Mouse (Mus musculus): ENCODE data around the gene Ppm1h. TPM values are rescaled to one million over a fixed set of nuclear protein-coding genes. Genes with fewer than 3 reads are reported as not detected.
"Not testable (repeated sequence)": the region's sequence is repeated elsewhere in the genome, so short reads cannot be mapped to it uniquely, and the experiment has no call there.

Gene Ppm1h
- polyA plus RNA-seq, 1 experiment, result 0.13 TPM

DNA sequence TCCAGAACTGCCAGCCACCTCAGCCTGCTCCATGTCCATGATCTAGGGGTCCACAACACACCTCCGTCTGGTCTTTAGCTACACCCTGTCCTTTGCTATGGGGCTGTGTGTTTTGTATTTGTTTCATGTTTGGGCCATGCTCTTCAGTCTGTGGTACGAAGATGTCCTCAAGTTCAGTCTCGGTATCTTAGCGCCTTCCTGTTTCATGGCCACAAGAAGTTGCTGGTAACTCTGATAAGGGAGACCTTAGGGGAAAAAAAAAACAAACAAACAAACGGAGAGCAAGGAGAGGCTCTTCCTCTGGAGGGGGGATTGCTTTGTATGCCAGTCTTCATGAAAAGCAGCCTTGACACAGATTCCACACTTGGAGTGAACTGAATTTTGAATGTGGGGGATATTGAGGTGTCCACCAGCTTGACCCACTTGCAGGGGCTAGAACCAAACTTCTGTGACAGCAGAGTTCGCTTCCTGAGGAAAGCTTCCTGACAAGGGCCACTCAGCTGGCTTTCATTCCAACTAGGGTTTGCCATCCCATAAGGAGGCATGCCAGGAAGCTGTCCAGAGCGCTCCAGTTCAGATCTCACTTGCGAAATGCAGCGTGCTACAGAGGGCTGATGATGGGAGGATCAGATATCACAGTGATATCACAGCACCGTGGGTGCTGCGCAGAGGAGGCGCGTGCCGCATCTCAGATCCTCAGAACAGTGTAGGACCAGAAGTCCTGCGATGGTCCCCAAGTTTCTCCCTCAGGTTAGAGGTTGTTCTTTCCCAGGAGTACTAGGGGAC, 254.7 kb downstream of the Ppm1h start:
- H3K27me3 ChIP-seq (ENCODE audit: control insufficient read depth, insufficient read depth, insufficient read length), result no peaks in the 10 kb centered on the region

DNA sequence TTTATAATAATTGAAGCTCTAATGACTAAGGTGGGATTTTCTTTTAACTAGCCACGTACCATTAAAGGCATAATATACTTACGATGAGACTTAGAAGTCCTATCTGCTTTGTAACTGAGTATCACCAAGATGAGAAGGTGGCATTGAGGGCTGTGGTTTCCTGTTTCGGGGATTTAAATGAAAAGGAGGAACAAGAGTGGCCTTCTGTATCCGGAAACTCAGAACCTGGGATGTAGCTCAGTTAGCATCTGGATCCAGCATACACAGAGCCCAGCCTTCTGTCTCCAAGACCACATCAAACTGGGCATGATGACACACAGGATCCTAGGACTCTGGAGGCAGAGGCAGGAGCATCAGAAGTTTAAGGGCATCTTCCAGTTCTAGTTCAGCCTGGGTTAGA, 256.8 kb downstream of the Ppm1h start:
- H3K79me2 ChIP-seq (ENCODE audit: control insufficient read depth, insufficient read depth); H3ac ChIP-seq (ENCODE audit: control insufficient read depth, insufficient read length); H3K4me3 ChIP-seq; H3K27me3 ChIP-seq (ENCODE audit: control insufficient read depth, insufficient read depth, insufficient read length); H3K36me3 ChIP-seq (ENCODE audit: control insufficient read depth, insufficient read depth); H3K4me2 ChIP-seq (ENCODE audit: low read depth): not testable (repeated sequence)

More for the DNA sequence above, 254.7 kb downstream of the Ppm1h start:
- TF ChIP-seq MAX (IDR thresholded peaks at IDR 0.05; ENCODE audit: low read depth), result no peak
- no peak for TF ChIP-seq E2F4 (IDR thresholded peaks at IDR 0.05; ENCODE audit: insufficient read depth)
- TF ChIP-seq REST (IDR thresholded peaks at IDR 0.05; ENCODE audit: insufficient read depth, insufficient read length), result no peak
- TF ChIP-seq CEBPB (IDR thresholded peaks at IDR 0.05; ENCODE audit: insufficient read depth, poor library complexity, severe bottlenecking), result no peak
- TF ChIP-seq MYOG (IDR thresholded peaks at IDR 0.05; ENCODE audit: control insufficient read depth in 1 of 3, insufficient read depth in 1 of 3, insufficient read length in 2 of 3, low read depth in 2 of 3), result no peak
- TF ChIP-seq USF1 (IDR thresholded peaks at IDR 0.05; ENCODE audit: low read depth), result no peak
- TF ChIP-seq POLR2AphosphoS2 (IDR thresholded peaks at IDR 0.05; ENCODE audit: insufficient read length, low read depth), result no peak
- no peak for TF ChIP-seq TCF3 (IDR thresholded peaks at IDR 0.05; ENCODE audit: insufficient read length, low read depth)
- no peak for TF ChIP-seq MYOD1 (IDR thresholded peaks at IDR 0.05; ENCODE audit: control insufficient read depth in 1 of 3, insufficient read length in 2 of 3, low read depth in 2 of 3)
- Histone ChIP-seq H3K4me3 (no peak overlapping the region), H3ac (ENCODE audit: control insufficient read depth, insufficient read length) (no peak overlapping the region), H3K79me2 (ENCODE audit: control insufficient read depth, insufficient read depth) (no peaks in the 10 kb centered on the region), H3K36me3 (ENCODE audit: control insufficient read depth, insufficient read depth) (no peaks in the 10 kb centered on the region), H3K4me2 (ENCODE audit: low read depth) (no peak overlapping the region)

DNA sequence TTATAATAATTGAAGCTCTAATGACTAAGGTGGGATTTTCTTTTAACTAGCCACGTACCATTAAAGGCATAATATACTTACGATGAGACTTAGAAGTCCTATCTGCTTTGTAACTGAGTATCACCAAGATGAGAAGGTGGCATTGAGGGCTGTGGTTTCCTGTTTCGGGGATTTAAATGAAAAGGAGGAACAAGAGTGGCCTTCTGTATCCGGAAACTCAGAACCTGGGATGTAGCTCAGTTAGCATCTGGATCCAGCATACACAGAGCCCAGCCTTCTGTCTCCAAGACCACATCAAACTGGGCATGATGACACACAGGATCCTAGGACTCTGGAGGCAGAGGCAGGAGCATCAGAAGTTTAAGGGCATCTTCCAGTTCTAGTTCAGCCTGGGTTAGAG, 258.8 kb downstream of the Ppm1h start:
- not testable (repeated sequence) for H3ac ChIP-seq (ENCODE audit: control insufficient read depth, insufficient read length); H3K79me2 ChIP-seq (ENCODE audit: control insufficient read depth, insufficient read depth); H3K4me2 ChIP-seq (ENCODE audit: low read depth); H3K4me3 ChIP-seq; H3K27me3 ChIP-seq (ENCODE audit: control insufficient read depth, insufficient read depth, insufficient read length); H3K36me3 ChIP-seq (ENCODE audit: control insufficient read depth, insufficient read depth)

DNA sequence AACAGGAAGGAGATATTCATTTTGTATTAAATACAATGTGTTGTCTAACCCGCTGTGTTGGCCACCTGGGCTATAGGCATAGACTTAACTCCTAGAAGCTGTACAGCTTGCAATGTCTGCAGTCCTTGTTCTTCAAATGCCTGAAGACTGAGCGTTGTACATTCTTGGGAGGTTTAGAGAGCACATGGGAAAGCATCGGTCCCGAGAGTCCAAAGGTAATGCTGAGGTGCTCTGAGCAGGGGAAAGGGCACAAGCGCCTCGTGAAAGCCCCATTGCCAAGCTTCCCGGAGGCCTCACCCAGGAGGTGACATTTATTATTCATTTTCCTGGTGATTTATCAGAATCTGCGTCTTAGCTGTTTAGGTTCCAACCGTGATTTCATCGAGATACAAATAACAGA, 261.0 kb downstream of the Ppm1h start:
- H3K36me3 ChIP-seq (ENCODE audit: control insufficient read depth, insufficient read depth), result no peaks in the 10 kb centered on the region
- H3K4me3 ChIP-seq, result no peak overlapping the region
- no peak for TF ChIP-seq REST (IDR thresholded peaks at IDR 0.05; ENCODE audit: insufficient read depth, insufficient read length)
- no peak for TF ChIP-seq MYOG (IDR thresholded peaks at IDR 0.05; ENCODE audit: control insufficient read depth in 1 of 3, insufficient read depth in 1 of 3, insufficient read length in 2 of 3, low read depth in 2 of 3)
- TF ChIP-seq MYOD1 (IDR thresholded peaks at IDR 0.05; ENCODE audit: control insufficient read depth in 1 of 3, insufficient read length in 2 of 3, low read depth in 2 of 3), result no peak
- no peak for TF ChIP-seq E2F4 (IDR thresholded peaks at IDR 0.05; ENCODE audit: insufficient read depth)
- no peaks in the 10 kb centered on the region for H3K27me3 ChIP-seq (ENCODE audit: control insufficient read depth, insufficient read depth, insufficient read length)
- H3ac ChIP-seq (ENCODE audit: control insufficient read depth, insufficient read length), result no peak overlapping the region
- no peaks in the 10 kb centered on the region for H3K79me2 ChIP-seq (ENCODE audit: control insufficient read depth, insufficient read depth)
- H3K4me2 ChIP-seq (ENCODE audit: low read depth), result no peak overlapping the region

DNA sequence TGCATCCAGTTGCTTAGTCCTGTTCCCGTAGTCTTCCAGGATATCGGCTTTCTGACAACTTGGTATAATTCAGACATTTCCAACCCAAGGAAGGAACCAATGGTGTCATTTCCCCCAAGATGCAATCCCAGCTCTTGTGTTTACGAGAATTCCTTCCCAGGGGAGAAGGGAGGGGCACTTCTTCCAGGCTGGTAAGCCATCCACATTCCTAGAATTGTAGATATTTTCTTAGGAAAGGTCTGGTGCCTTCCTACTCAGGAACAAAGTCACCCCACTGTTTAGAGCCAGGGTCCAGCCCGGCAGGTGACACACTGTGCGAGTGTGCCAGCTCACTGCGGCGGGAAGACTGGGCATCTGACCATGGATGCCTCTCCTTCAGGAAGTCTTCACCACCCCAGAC, 264.2 kb downstream of the Ppm1h start:
- no peak for TF ChIP-seq E2F4 (IDR thresholded peaks at IDR 0.05; ENCODE audit: insufficient read depth)
- no peak for TF ChIP-seq POLR2A (IDR thresholded peaks at IDR 0.05; ENCODE audit: insufficient read length, low read depth)
- TF ChIP-seq MYOD1 (IDR thresholded peaks at IDR 0.05; ENCODE audit: control insufficient read depth in 1 of 3, insufficient read length in 2 of 3, low read depth in 2 of 3), result no peak
- no peak for TF ChIP-seq POLR2AphosphoS2 (IDR thresholded peaks at IDR 0.05; ENCODE audit: insufficient read length, low read depth)
- TF ChIP-seq REST (IDR thresholded peaks at IDR 0.05; ENCODE audit: insufficient read depth, insufficient read length), result no peak

DNA sequence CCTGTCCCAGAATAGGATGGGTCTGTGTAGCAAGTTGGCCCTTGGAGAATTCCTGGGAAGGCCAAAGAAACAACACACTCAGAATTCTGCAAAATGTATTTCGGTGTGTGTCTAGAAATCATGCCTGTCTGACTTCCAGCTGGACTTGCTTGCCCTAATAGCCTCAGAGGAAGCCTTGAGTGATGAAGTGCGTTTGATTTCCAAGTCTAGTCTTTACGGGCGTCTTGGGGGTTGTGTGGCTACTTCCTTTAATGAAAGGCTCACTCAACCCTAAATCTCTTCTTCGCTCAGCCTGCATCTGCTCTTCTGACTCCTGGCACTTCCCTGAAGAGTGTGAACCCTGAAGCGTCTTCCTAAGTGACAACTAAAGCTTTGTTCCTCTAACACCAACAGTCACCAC, 265.3 kb downstream of the Ppm1h start:
- Histone ChIP-seq H3K4me3 (no peak overlapping the region), H3K27me3 (ENCODE audit: control insufficient read depth, insufficient read depth, insufficient read length) (no peaks in the 10 kb centered on the region), H3K79me2 (ENCODE audit: control insufficient read depth, insufficient read depth) (no peaks in the 10 kb centered on the region), H3K36me3 (ENCODE audit: control insufficient read depth, insufficient read depth) (no peaks in the 10 kb centered on the region), H3K4me2 (ENCODE audit: low read depth) (no peak overlapping the region), H3ac (ENCODE audit: control insufficient read depth, insufficient read length) (no peak overlapping the region)
- no peak for TF ChIP-seq E2F4 (IDR thresholded peaks at IDR 0.05; ENCODE audit: insufficient read depth)
- no peak for TF ChIP-seq REST (IDR thresholded peaks at IDR 0.05; ENCODE audit: insufficient read depth, insufficient read length)
- TF ChIP-seq MAX (IDR thresholded peaks at IDR 0.05; ENCODE audit: low read depth), result no peak
- no peak for TF ChIP-seq USF1 (IDR thresholded peaks at IDR 0.05; ENCODE audit: low read depth)
- TF ChIP-seq MYOG (IDR thresholded peaks at IDR 0.05; ENCODE audit: control insufficient read depth in 1 of 3, insufficient read depth in 1 of 3, insufficient read length in 2 of 3, low read depth in 2 of 3), result no peak
- TF ChIP-seq MYOD1 (IDR thresholded peaks at IDR 0.05; ENCODE audit: control insufficient read depth in 1 of 3, insufficient read length in 2 of 3, low read depth in 2 of 3), result no peak
- no peak for TF ChIP-seq TCF3 (IDR thresholded peaks at IDR 0.05; ENCODE audit: insufficient read length, low read depth)
- no peak for TF ChIP-seq POLR2AphosphoS2 (IDR thresholded peaks at IDR 0.05; ENCODE audit: insufficient read length, low read depth)
- no peak for TF ChIP-seq CEBPB (IDR thresholded peaks at IDR 0.05; ENCODE audit: insufficient read depth, poor library complexity, severe bottlenecking)
- TF ChIP-seq SRF (IDR thresholded peaks at IDR 0.05; ENCODE audit: control insufficient read depth, insufficient read length, low read depth), result no peak
- no peak for TF ChIP-seq POLR2A (IDR thresholded peaks at IDR 0.05; ENCODE audit: insufficient read length, low read depth)
- no peak for TF ChIP-seq TCF12 (IDR thresholded peaks at IDR 0.05; ENCODE audit: insufficient read depth, poor library complexity, severe bottlenecking)

More for the DNA sequence above, 264.2 kb downstream of the Ppm1h start:
- no peaks in the 10 kb centered on the region for H3K79me2 ChIP-seq (ENCODE audit: control insufficient read depth, insufficient read depth)
- no peaks in the 10 kb centered on the region for H3K27me3 ChIP-seq (ENCODE audit: control insufficient read depth, insufficient read depth, insufficient read length)
- H3K4me3 ChIP-seq, result no peak overlapping the region
- H3K36me3 ChIP-seq (ENCODE audit: control insufficient read depth, insufficient read depth), result no peaks in the 10 kb centered on the region
- H3K4me2 ChIP-seq (ENCODE audit: low read depth), result no peak overlapping the region
- H3ac ChIP-seq (ENCODE audit: control insufficient read depth, insufficient read length), result no peak overlapping the region

Data from myocyte (in vitro differentiated cells).